Mouse (Mus musculus) gastrocnemius, adult 18-20 months (tissue): ENCODE data around the gene Itga8. TPM values are rescaled to one million over a fixed set of nuclear protein-coding genes. Genes with fewer than 3 reads are reported as not detected.

Experiments
- DNase-seq: peaks from one replicate; pipeline ENCODE4 v3.0.0; 2021; ENCODE audit warnings: low spot score
- total RNA-seq, 2 experiments: library from RNA; stranded (reverse); gene quantifications; 2 replicates each; pipeline ENCODE4 v1.2.3; 2021

The Itga8 gene
- total RNA-seq, 2 experiments from 2014 or later, result 1.2 to 1.8 TPM

- no peak for DNase-seq
Observed at GRCm38 (mm10) chr2:12295150-12295549, 6.6 kb downstream of the Itga8 start.

GRCm38 (mm10) chr2:12294060-12294459, 7.7 kb downstream of the Itga8 start:
- DNase-seq, result peak; percentile 37

GRCm38 (mm10) chr2:12293458-12293857, 8.3 kb downstream of the Itga8 start:
- DNase-seq, result no peak

GRCm38 (mm10) chr2:12292023-12292820, 9.5 kb downstream of the Itga8 start:
- DNase-seq, result peak; percentile 3

- DNase-seq, result peak; percentile 5
Observed at GRCm38 (mm10) chr2:12290235-12290634, 11.5 kb downstream of the Itga8 start.

- no peak for DNase-seq
Observed at GRCm38 (mm10) chr2:12287831-12288230, 13.9 kb downstream of the Itga8 start.

GRCm38 (mm10) chr2:12280664-12281063, 21.1 kb downstream of the Itga8 start:
- no peak for DNase-seq

- DNase-seq, result no peak
Observed at GRCm38 (mm10) chr2:12279070-12279612, 22.6 kb downstream of the Itga8 start.

GRCm38 (mm10) chr2:12256635-12257317, 44.9 kb downstream of the Itga8 start:
- DNase-seq, result no peak

- DNase-seq, result no peak
Observed at GRCm38 (mm10) chr2:12255901-12256300, 45.8 kb downstream of the Itga8 start.

- no peak for DNase-seq
Observed at GRCm38 (mm10) chr2:12235345-12235744, 66.4 kb downstream of the Itga8 start.

- no peak for DNase-seq
Observed at GRCm38 (mm10) chr2:12229721-12230120, 72.0 kb downstream of the Itga8 start.

- DNase-seq, result no peak
Observed at GRCm38 (mm10) chr2:12228335-12228734, 73.4 kb downstream of the Itga8 start.

GRCm38 (mm10) chr2:12227243-12227642, 74.5 kb downstream of the Itga8 start:
- no peak for DNase-seq

GRCm38 (mm10) chr2:12226367-12226766, 75.4 kb downstream of the Itga8 start:
- no peak for DNase-seq

- no peak for DNase-seq
Observed at GRCm38 (mm10) chr2:12221671-12222070, 80.1 kb downstream of the Itga8 start.

- DNase-seq, result no peak
Observed at GRCm38 (mm10) chr2:12213464-12213790, 88.3 kb downstream of the Itga8 start.

GRCm38 (mm10) chr2:12212662-12213463, 88.9 kb downstream of the Itga8 start:
- no peak for DNase-seq

- no peak for DNase-seq
Observed at GRCm38 (mm10) chr2:12208142-12208541, 93.6 kb downstream of the Itga8 start.

GRCm38 (mm10) chr2:12206353-12206752, 95.4 kb downstream of the Itga8 start:
- DNase-seq, result no peak

GRCm38 (mm10) chr2:12205875-12206274, 95.8 kb downstream of the Itga8 start:
- no peak for DNase-seq

- no peak for DNase-seq
Observed at GRCm38 (mm10) chr2:12203231-12203630, 98.5 kb downstream of the Itga8 start.
